Mouse (Mus musculus) hindbrain, postnatal 0 days (tissue): ENCODE measurements around the gene Ptx3. TPM values are rescaled to one million over a fixed set of nuclear protein-coding genes. Genes with fewer than 3 reads are reported as not detected.
"Not testable (repeated sequence)": the region's sequence is repeated elsewhere in the genome, so short reads cannot be mapped to it uniquely, and the experiment has no call there.

Source experiments
- ATAC-seq: fragments of 200-750 bp; cut with Nextera tagmentation; 2 replicates; pipeline ENCODE4 v1.8.0; 2017; ENCODE audit warnings: mild to moderate bottlenecking, moderate TSS enrichment, moderate library complexity
- DNase-seq: peaks from one replicate; pipeline ENCODE4 v3.0.0-alpha.2; 2015; ENCODE audit warnings: low spot score
- H3K27ac ChIP-seq: fragments of 300-500 bp; sonication (generic); 2 replicates; pipeline ENCODE4 v1.5.1; 2014; ENCODE audit warnings: mild to moderate bottlenecking
- H3K27me3 ChIP-seq: fragments of 300-500 bp; sonication (generic); 2 replicates; pipeline ENCODE4 v1.6.1; 2014; ENCODE audit warnings: low read length, mixed read lengths; ENCODE audit not compliant: insufficient read depth
- H3K36me3 ChIP-seq: fragments of 300-500 bp; sonication (generic); 2 replicates; pipeline ENCODE4 v1.6.1; 2014; ENCODE audit warnings: low read length, mixed read lengths; ENCODE audit not compliant: insufficient read depth
- H3K4me1 ChIP-seq: fragments of 300-500 bp; sonication (generic); 2 replicates; pipeline ENCODE4 v1.6.1; 2014; ENCODE audit warnings: antibody characterized with exemption, low read length, mixed read lengths; ENCODE audit not compliant: insufficient read depth
- H3K4me2 ChIP-seq: fragments of 300-500 bp; sonication (generic); 2 replicates; pipeline ENCODE4 v1.6.1; 2014; ENCODE audit warnings: low read depth, mild to moderate bottlenecking, low read length, moderate library complexity, mixed read lengths
- H3K4me3 ChIP-seq: fragments of 300-500 bp; sonication (generic); 2 replicates; pipeline ENCODE4 v1.5.1; 2014; ENCODE audit warnings: low read length
- H3K9ac ChIP-seq: fragments of 300-500 bp; sonication (generic); replicated peaks from 2 replicates; pipeline ENCODE4 v1.6.1; 2014; ENCODE audit warnings: mild to moderate bottlenecking, low read length, moderate library complexity, mixed read lengths
- H3K9me3 ChIP-seq: fragments of 300-500 bp; sonication (generic); 2 replicates; pipeline ENCODE4 v1.6.1; 2016; ENCODE audit warnings: low read length, mixed read lengths
- CTCF ChIP-seq: IDR thresholded peaks from 2 replicates; pipeline ENCODE4 v1.5.1; 2016; ENCODE audit warnings: antibody characterized with exemption, control low read depth, low read depth
- WGBS: fragments of 180-500 bp; shearing (Covaris S2); extraction: QIAGEN DNeasy Blood & Tissue Kit; methylation state at CpG from one replicate; pipeline ENCODE4 v1.1.7; 2014; 5-methylcytosine and 5-hydroxymethylcytosine counted together
- polyA plus RNA-seq: library from polyadenylated mRNA; unstranded; fragments of >200 nt; fragmentation: Nextera tagmentation; extraction: Ambion mirVana; gene quantifications from 2 replicates; pipeline ENCODE4 v1.2.1, GENCODE M21; 2015
- total RNA-seq: library from RNA; depleted of rRNA; stranded (reverse); fragments of >200 nt; gene quantifications from 2 replicates; pipeline ENCODE4 v1.2.3, GENCODE M21; 2014

The Ptx3 gene
- total and polyA plus RNA-seq, 2 experiments from 2014 or later: 1.4 to 4.1 TPM

GRCm38 (mm10) chr3:66215759-66216158 is 4.0 kb upstream of the Ptx3 start:
- WGBS: 79% methylated on average over 8 of the region's 8 CpGs
- TF ChIP-seq CTCF: no peak

GRCm38 (mm10) chr3:66220554-66221242 is 988 bp downstream of the Ptx3 start:
- H3K9ac ChIP-seq: peak overlapping the region; percentile 52
- H3K4me1 ChIP-seq: no peaks in the 10 kb centered on the region
- 0 out of 2 replicates have a peak overlapping the region, but pooled peaks have one; percentile 45 for H3K27ac ChIP-seq
- DNase-seq: peak; percentile 63
- H3K27me3 ChIP-seq: no peaks in the 10 kb centered on the region; the same call in 1 of the 2 replicates
- peak; percentile 91 for ATAC-seq
- TF ChIP-seq CTCF: peak; percentile 15; the same call in 1 of the 2 replicates
- no peaks in the 10 kb centered on the region for H3K9me3 ChIP-seq
- H3K4me3 ChIP-seq: peak overlapping the region; percentile 49
- H3K4me2 ChIP-seq: peak overlapping the region; percentile 95
- no peaks in the 10 kb centered on the region for H3K36me3 ChIP-seq
- 2% methylated on average over 48 of the region's 54 CpGs for WGBS

More at GRCm38 (mm10) chr3:66215759-66216158, 4.0 kb upstream of the Ptx3 start:
- Histone ChIP-seq H3K9ac (no peak overlapping the region), H3K4me1 (no peaks in the 10 kb centered on the region), H3K36me3 (no peaks in the 10 kb centered on the region), H3K27ac (no peak overlapping the region), H3K27me3 (no peaks in the 10 kb centered on the region), H3K4me3 (no peak overlapping the region), H3K4me2 (no peak overlapping the region), H3K9me3 (no peaks in the 10 kb centered on the region)
- DNase-seq: no peak
- no peak for ATAC-seq

GRCm38 (mm10) chr3:66221243-66221611 is 1.5 kb downstream of the Ptx3 start:
- peak overlapping the region; percentile 49 for H3K4me3 ChIP-seq
- H3K36me3 ChIP-seq: no peaks in the 10 kb centered on the region
- DNase-seq (no peak), ATAC-seq (peak; percentile 65)
- peak overlapping the region; percentile 95 for H3K4me2 ChIP-seq
- H3K9me3 ChIP-seq: no peaks in the 10 kb centered on the region
- H3K27me3 ChIP-seq: no peaks in the 10 kb centered on the region; the same call in 1 of the 2 replicates
- 0 out of 2 replicates have a peak overlapping the region, but pooled peaks have one; percentile 45 for H3K27ac ChIP-seq
- WGBS: 2% methylated on average over 11 of the region's 11 CpGs
- TF ChIP-seq CTCF: no peak
- peak overlapping the region; percentile 52; the same call in 1 of the 2 replicates for H3K9ac ChIP-seq
- H3K4me1 ChIP-seq: no peaks in the 10 kb centered on the region

- Histone ChIP-seq H3K9me3 (no peaks in the 10 kb centered on the region), H3K4me2 (no peak overlapping the region), H3K9ac (no peak overlapping the region), H3K4me1 (no peaks in the 10 kb centered on the region), H3K4me3 (no peak overlapping the region), H3K27ac (no peak overlapping the region), H3K27me3 (no peaks in the 10 kb centered on the region; the same call in 1 of the 2 replicates), H3K36me3 (no peaks in the 10 kb centered on the region)
- 80% methylated on average over 15 of the region's 15 CpGs for WGBS
- DNase-seq (no peak), ATAC-seq (no peak)
- TF ChIP-seq CTCF: no peak
Observed at GRCm38 (mm10) chr3:66224931-66225537, 5.3 kb downstream of the Ptx3 start.

- not testable (repeated sequence) for H3K27ac ChIP-seq, H3K36me3 ChIP-seq, H3K9ac ChIP-seq, H3K27me3 ChIP-seq, H3K4me3 ChIP-seq, H3K4me1 ChIP-seq, H3K4me2 ChIP-seq, H3K9me3 ChIP-seq
- ATAC-seq: peak; percentile 78
- 32% methylated on average over 4 of the region's 4 CpGs for WGBS
- peak; percentile 71 for DNase-seq
- peak; percentile 87 for TF ChIP-seq CTCF
Observed at GRCm38 (mm10) chr3:66236234-66236871, 16.6 kb downstream of the Ptx3 start.

DNA sequence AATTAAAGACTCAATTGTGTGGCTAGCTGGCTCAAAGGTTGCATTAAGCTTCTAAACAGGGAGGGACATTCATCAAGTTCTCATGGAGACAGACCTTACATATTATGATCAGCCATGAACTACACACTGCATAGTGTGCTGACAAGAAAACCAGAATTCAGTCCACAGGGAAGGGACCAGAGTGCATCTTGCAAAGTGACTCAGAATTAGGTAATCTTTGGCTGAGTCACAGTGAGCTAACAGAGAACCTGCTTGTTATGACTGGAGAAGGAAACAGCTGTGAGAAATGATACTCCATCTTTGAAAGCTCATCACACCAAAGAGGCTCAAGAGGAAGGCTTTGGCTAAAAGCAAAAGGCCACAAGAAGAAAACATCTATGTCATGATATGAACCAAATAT is 20.8 kb downstream of the Ptx3 start:
- ATAC-seq: 0 out of 2 replicates have a peak, but pooled peaks have one; percentile 49
- no peaks in the 10 kb centered on the region for H3K9me3 ChIP-seq

More for the DNA sequence above, 20.8 kb downstream of the Ptx3 start:
- Histone ChIP-seq H3K4me2 (no peak overlapping the region), H3K36me3 (no peaks in the 10 kb centered on the region), H3K4me1 (no peaks in the 10 kb centered on the region), H3K27me3 (no peaks in the 10 kb centered on the region), H3K27ac (no peak overlapping the region), H3K9ac (no peak overlapping the region), H3K4me3 (no peak overlapping the region)
- no peak for DNase-seq
- TF ChIP-seq CTCF: no peak
